Mouse (Mus musculus) C2C12 (cell line): Measurements from ENCODE around the gene Hps4.

Source experiments
- CTCF ChIP-seq: IDR thresholded peaks from one replicate; pipeline ENCODE4 v1.5.1; 2011; ENCODE audit not compliant: control insufficient read depth, insufficient read depth, insufficient read length
- MYOG ChIP-seq: IDR thresholded peaks from one replicate; pipeline ENCODE4 v1.6.1; 2011; ENCODE audit not compliant: control insufficient read depth, insufficient read length; ENCODE audit errors: extremely low read depth
- USF1 ChIP-seq: IDR thresholded peaks from one replicate; pipeline ENCODE4 v1.6.1; 2011; ENCODE audit warnings: low read depth, mild to moderate bottlenecking, control low read depth, moderate library complexity

DNA sequence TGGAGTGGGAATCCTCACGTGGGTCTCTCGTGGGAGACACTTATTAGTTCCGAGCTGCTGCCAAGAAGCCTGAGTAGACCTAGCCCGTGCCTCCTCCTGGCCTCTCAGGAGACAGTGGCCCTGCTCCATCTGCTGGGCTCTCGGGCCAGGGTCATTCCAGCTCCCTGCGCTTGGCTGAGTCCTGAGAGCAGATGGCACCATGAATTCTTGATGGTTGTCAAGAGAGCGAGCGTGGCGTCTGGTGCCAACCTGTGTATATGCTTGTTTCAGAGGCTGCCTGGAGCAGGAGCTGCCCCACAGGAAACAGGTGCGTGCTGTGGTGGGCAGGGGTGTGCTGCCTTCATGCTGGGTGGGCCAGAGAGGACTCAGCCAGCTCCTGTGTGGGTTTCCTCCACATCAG, 25.8 kb downstream of the Hps4 start:
- TF ChIP-seq CTCF (no peak), USF1 (no peak), MYOG (no peak)
